ENCODE assay signal across 8 mouse cellular contexts in genomic region chr13:81691606-81692005, GRCm38 (mm10). TPM values are rescaled to one million over a fixed set of nuclear protein-coding genes. Genes with fewer than 3 reads are reported as not detected.
A peak's percentile ranks its signal among the peaks of the same experiment; 100 is the strongest.
DNase-seq lines count a peak whose midpoint lies in the region; ATAC-seq and TF ChIP-seq lines count a peak whose summit lies in the region.

No protein-coding gene starts in this region.

- TF ChIP-seq POLR2A in lung, adult 2 months (IDR thresholded peaks at IDR 0.05; ENCODE audit: borderline replicate concordance, extremely low read depth, low read depth, low read length): no peak

- no peak for TF ChIP-seq CTCF in lung, adult 2 months (IDR thresholded peaks at IDR 0.05; ENCODE audit: insufficient read depth, low read length)

- H3K27ac ChIP-seq in heart, embryonic 10.5 days: peak overlapping the region; percentile 60
- H3K27ac ChIP-seq in stomach, embryonic 15.5 days: no peak overlapping the region

- no peak overlapping the region for H3K9ac ChIP-seq in stomach, embryonic 15.5 days

- DNase-seq in left cerebral cortex, adult 18-20 months (ENCODE audit: low spot score in 2 of 2): peak; percentile 10 to 14
- no peak for DNase-seq in left cerebral cortex, postnatal 14 days (ENCODE audit: low spot score in 2 of 2)
- peak; percentile 11 for DNase-seq in NIH3T3 (ENCODE audit: low read depth)
- peak; percentile 81 for DNase-seq in heart, embryonic 10.5 days (ENCODE audit: low spot score)
- peak; percentile 61 for DNase-seq in layer of hippocampus, adult 9-11 months
- no peak for DNase-seq in lung, adult 2 months
- DNase-seq in frontal cortex, postnatal 10 days (ENCODE audit: low spot score in 2 of 2): no peak

- no peak overlapping the region for H3K4me2 ChIP-seq in stomach, embryonic 15.5 days

- H3K4me3 ChIP-seq in heart, embryonic 10.5 days: no peak overlapping the region
- H3K4me3 ChIP-seq in stomach, embryonic 15.5 days (replicated peaks): no peak overlapping the region
- no peak overlapping the region for H3K4me3 ChIP-seq in lung, adult 2 months (replicated peaks; ENCODE audit: extremely low read depth, low read depth, low read length)

- intact Hi-C loops in left cerebral cortex, postnatal 14 days (cut with DNase I): no loop called here

- 52% methylated on average over 9 of the region's 9 CpGs for WGBS in heart, embryonic 10.5 days
- WGBS in stomach, embryonic 15.5 days: 64% methylated on average over 9 of the region's 9 CpGs
- 60% methylated on average over 9 of the region's 9 CpGs for WGBS in lung, adult 2 months

- ATAC-seq in stomach, embryonic 15.5 days (ENCODE audit: insufficient read depth, low FRiP score, low read depth): peak; percentile 60; the same call in 1 of the 2 replicates

- peaks cover 17% of the 10 kb centered on the region for H3K4me1 ChIP-seq in heart, embryonic 10.5 days
- no peaks in the 10 kb centered on the region for H3K4me1 ChIP-seq in stomach, embryonic 15.5 days
- no peaks in the 10 kb centered on the region for H3K4me1 ChIP-seq in lung, adult 2 months (ENCODE audit: control insufficient read depth, insufficient read depth, low read length)

- H3K27me3 ChIP-seq in heart, embryonic 10.5 days (ENCODE audit: insufficient read depth, poor library complexity, severe bottlenecking): no peaks in the 10 kb centered on the region
- H3K27me3 ChIP-seq in stomach, embryonic 15.5 days (replicated peaks): no peaks in the 10 kb centered on the region

- peaks cover 15% of the 10 kb centered on the region for H3K36me3 ChIP-seq in heart, embryonic 10.5 days
- no peaks in the 10 kb centered on the region; the same call in 1 of the 2 replicates for H3K36me3 ChIP-seq in stomach, embryonic 15.5 days

- no peaks in the 10 kb centered on the region for H3K9me3 ChIP-seq in heart, embryonic 10.5 days
- no peaks in the 10 kb centered on the region for H3K9me3 ChIP-seq in stomach, embryonic 15.5 days

RNA-seq across cellular contexts. Expression of gene Polr3g, which starts 19.2 kb away (rescaled TPM):
- total RNA-seq in left cerebral cortex, adult 18-20 months (2021): 1 to 10 TPM; 5.0 to 5.6 TPM
- 1 to 10 TPM; 2.5 to 3.9 TPM for total RNA-seq in left cerebral cortex, postnatal 14 days (2021)
- 32.1 and 32.6 TPM in 2 replicates for polyA plus RNA-seq in heart, embryonic 10.5 days (2016; fragmentation: Nextera tagmentation; extraction: Ambion mirVana)
- polyA plus RNA-seq in stomach, embryonic 15.5 days (2015; fragmentation: Nextera tagmentation; extraction: Ambion mirVana): 14.4 and 17.1 TPM in 2 replicates
- 1.2 and 6.4 TPM in 2 replicates for polyA plus RNA-seq in lung, adult 2 months (2012; rRNA removed)

RNA-seq across cellular contexts. Expression of gene Mblac2, which starts 19.5 kb away (rescaled TPM):
- total RNA-seq in left cerebral cortex, adult 18-20 months (2021): 10 to 100 TPM; 19.6 to 21.3 TPM
- 10 to 100 TPM; 25.4 to 27.9 TPM for total RNA-seq in left cerebral cortex, postnatal 14 days (2021)
- polyA plus RNA-seq in heart, embryonic 10.5 days (2016; fragmentation: Nextera tagmentation; extraction: Ambion mirVana): 5.7 and 6.2 TPM in 2 replicates
- polyA plus RNA-seq in stomach, embryonic 15.5 days (2015; fragmentation: Nextera tagmentation; extraction: Ambion mirVana): 8.5 and 9.2 TPM in 2 replicates
- 2.8 and 4.0 TPM in 2 replicates for polyA plus RNA-seq in lung, adult 2 months (2012; rRNA removed)

RNA-seq across cellular contexts. Expression of gene Lysmd3, which starts 34.1 kb away (rescaled TPM):
- 10 to 100 TPM; 12.7 to 16.3 TPM for total RNA-seq in left cerebral cortex, adult 18-20 months (2021)
- total RNA-seq in left cerebral cortex, postnatal 14 days (2021): 10 to 100 TPM in 1 of 2 experiments, 1 to 10 TPM in 1; 9.7 to 10.9 TPM
- polyA plus RNA-seq in heart, embryonic 10.5 days (2016; fragmentation: Nextera tagmentation; extraction: Ambion mirVana): 26.8 and 27.0 TPM in 2 replicates
- 22.8 and 23.6 TPM in 2 replicates for polyA plus RNA-seq in stomach, embryonic 15.5 days (2015; fragmentation: Nextera tagmentation; extraction: Ambion mirVana)
- 6.1 and 7.2 TPM in 2 replicates for polyA plus RNA-seq in lung, adult 2 months (2012; rRNA removed)

RNA-seq across cellular contexts. Expression of gene Adgrv1, which starts 58.7 kb away (rescaled TPM):
- total RNA-seq in left cerebral cortex, adult 18-20 months (2021): 1 to 10 TPM in 1 of 2 experiments, under 1 TPM in 1; 0.81 to 1.4 TPM
- 1 to 10 TPM; 1.7 to 1.8 TPM for total RNA-seq in left cerebral cortex, postnatal 14 days (2021)
- polyA plus RNA-seq in heart, embryonic 10.5 days (2016; fragmentation: Nextera tagmentation; extraction: Ambion mirVana): 1.5 and 2.7 TPM in 2 replicates
- 1.1 and 1.4 TPM in 2 replicates for polyA plus RNA-seq in stomach, embryonic 15.5 days (2015; fragmentation: Nextera tagmentation; extraction: Ambion mirVana)
- 0.46 and 1.3 TPM in 2 replicates for polyA plus RNA-seq in lung, adult 2 months (2012; rRNA removed)

Comparison
In these comparisons a context has a peak if more than half of its experiments do, and no peak if none do; other contexts are left out.
1. DNase-seq: peak in left cerebral cortex, adult 18-20 months (2 of 2), NIH3T3 (single experiment), heart, embryonic 10.5 days (single experiment) and layer of hippocampus, adult 9-11 months (single experiment); none in left cerebral cortex, postnatal 14 days (0 of 2), lung, adult 2 months (single experiment) and frontal cortex, postnatal 10 days (0 of 2).